Mouse (Mus musculus): Measurements from ENCODE around the gene Ints11. TPM values are rescaled to one million over a fixed set of nuclear protein-coding genes. Genes with fewer than 3 reads are reported as not detected.

Gene Ints11
- polyA plus RNA-seq, 1 experiment from 2014 or later, result 103 TPM

DNA sequence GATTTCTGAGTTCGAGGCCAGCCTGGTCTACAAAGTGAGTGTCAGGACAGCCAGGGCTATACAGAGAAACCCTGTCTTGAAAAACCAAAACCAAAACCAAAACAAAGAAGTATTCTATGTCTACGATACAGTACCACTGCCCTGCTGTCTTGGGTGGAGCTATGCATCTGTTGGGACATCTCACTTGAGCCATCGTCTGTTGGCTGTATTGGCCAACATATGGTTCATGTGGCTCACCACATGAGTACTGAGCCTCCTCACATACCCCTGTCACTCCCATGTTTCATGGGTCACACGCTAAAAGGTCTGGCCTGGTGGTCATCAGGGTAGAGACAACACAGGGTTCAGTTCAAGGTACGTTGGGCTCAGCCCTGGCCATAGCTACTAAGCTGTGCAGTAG, 17.0 kb downstream of the Ints11 start:
- H3K36me3 ChIP-seq (ENCODE audit: control insufficient read depth, insufficient read depth, low read length), result peaks cover 27% of the 10 kb centered on the region
- no peaks in the 10 kb centered on the region for H3K27me3 ChIP-seq (ENCODE audit: control insufficient read depth, insufficient read depth, low read length)

DNA sequence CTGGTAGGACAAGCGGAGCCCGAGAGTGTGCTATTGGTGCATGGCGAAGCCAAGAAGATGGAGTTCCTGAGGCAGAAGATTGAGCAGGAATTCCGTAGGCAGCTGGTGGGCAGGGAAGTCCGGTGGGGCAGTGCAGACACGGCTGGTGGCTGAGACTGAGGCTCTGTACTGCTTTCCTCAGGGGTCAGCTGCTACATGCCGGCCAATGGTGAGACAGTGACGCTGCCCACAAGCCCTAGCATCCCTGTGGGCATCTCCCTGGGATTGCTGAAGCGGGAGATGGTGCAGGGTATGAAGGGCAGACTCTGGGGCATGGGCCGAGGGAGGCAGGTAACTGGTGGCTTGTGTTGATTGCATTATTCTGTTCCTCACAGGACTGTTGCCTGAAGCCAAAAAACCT, 18.3 kb downstream of the Ints11 start:
- H3K36me3 ChIP-seq (ENCODE audit: control insufficient read depth, insufficient read depth, low read length), result peaks cover 27% of the 10 kb centered on the region
- H3K27ac ChIP-seq (ENCODE audit: low read depth, low read length), result no peak overlapping the region
- DNase-seq (ENCODE audit: low spot score, missing footprints) (no peak), ATAC-seq (ENCODE audit: low FRiP score) (no peak)
- H3K4me1 ChIP-seq (ENCODE audit: control insufficient read depth, insufficient read depth, low read length), result peaks cover 9% of the 10 kb centered on the region
- WGBS, result 91% methylated on average over 10 of the region's 10 CpGs
- H3K4me3 ChIP-seq (ENCODE audit: low read depth, low read length), result no peak overlapping the region
- H3K9ac ChIP-seq (ENCODE audit: low read length), result no peak overlapping the region
- no peaks in the 10 kb centered on the region for H3K27me3 ChIP-seq (ENCODE audit: control insufficient read depth, insufficient read depth, low read length)
- no peak overlapping the region for H3K4me2 ChIP-seq
- H3K9me3 ChIP-seq (ENCODE audit: control insufficient read depth, low read length), result no peaks in the 10 kb centered on the region

More for the DNA sequence above, 17.0 kb downstream of the Ints11 start:
- Histone ChIP-seq H3K9ac (ENCODE audit: low read length) (no peak overlapping the region), H3K4me3 (ENCODE audit: low read depth, low read length) (no peak overlapping the region), H3K27ac (ENCODE audit: low read depth, low read length) (no peak overlapping the region), H3K4me2 (no peak overlapping the region), H3K4me1 (ENCODE audit: control insufficient read depth, insufficient read depth, low read length) (peaks cover 9% of the 10 kb centered on the region), H3K9me3 (ENCODE audit: control insufficient read depth, low read length) (no peaks in the 10 kb centered on the region)
- ATAC-seq (ENCODE audit: low FRiP score) (no peak), DNase-seq (ENCODE audit: low spot score, missing footprints) (peak; percentile 59)
- WGBS, result 93% methylated on average over 5 of the region's 5 CpGs

DNA sequence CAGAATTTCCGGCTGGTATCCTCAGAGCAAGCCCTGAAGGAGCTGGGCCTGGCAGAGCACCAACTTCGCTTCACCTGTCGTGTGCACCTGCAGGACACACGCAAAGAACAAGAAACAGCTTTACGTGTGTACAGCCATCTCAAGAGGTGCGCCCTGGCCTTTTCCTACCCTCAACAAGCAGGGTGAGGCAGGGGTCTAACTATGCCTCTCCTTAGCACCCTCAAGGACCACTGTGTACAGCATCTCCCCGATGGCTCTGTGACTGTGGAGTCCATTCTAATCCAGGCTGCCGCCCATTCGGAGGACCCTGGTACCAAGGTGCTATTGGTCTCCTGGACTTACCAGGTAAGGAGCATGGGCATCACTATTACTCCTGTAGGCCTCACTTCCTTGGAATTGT, 18.8 kb downstream of the Ints11 start:
- H3K4me1 ChIP-seq (ENCODE audit: control insufficient read depth, insufficient read depth, low read length), result peaks cover 9% of the 10 kb centered on the region
- H3K27ac ChIP-seq (ENCODE audit: low read depth, low read length), result no peak overlapping the region
- H3K27me3 ChIP-seq (ENCODE audit: control insufficient read depth, insufficient read depth, low read length), result no peaks in the 10 kb centered on the region
- H3K9ac ChIP-seq (ENCODE audit: low read length), result no peak overlapping the region
- no peaks in the 10 kb centered on the region for H3K9me3 ChIP-seq (ENCODE audit: control insufficient read depth, low read length)
- H3K4me3 ChIP-seq (ENCODE audit: low read depth, low read length), result no peak overlapping the region
- DNase-seq (ENCODE audit: low spot score, missing footprints) (no peak), ATAC-seq (ENCODE audit: low FRiP score) (no peak)
- no peak overlapping the region for H3K4me2 ChIP-seq
- peaks cover 27% of the 10 kb centered on the region for H3K36me3 ChIP-seq (ENCODE audit: control insufficient read depth, insufficient read depth, low read length)
- 95% methylated on average over 9 of the region's 9 CpGs for WGBS

DNA sequence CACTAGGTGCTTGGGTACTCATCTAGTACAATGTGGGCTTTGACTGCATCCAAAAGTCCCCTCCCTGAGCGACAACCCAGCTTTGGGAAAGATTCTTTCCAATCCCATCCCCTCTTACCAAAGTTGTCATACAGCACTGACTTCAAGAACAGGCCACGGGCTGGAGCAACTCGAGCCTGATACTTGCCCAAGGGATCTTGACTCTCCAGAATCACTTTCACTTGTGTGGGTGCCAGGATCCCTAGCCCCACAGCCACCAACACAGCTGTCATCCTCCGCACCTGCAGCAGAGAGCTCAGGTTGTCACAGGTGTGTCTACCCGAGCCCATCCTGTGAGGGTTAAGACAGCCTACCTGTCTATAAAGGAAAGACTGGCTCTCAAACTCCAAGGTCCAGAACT, 20.0 kb downstream of the Ints11 start:
- no peak for ATAC-seq (ENCODE audit: low FRiP score)
- Histone ChIP-seq H3K4me1 (ENCODE audit: control insufficient read depth, insufficient read depth, low read length) (peaks cover 18% of the 10 kb centered on the region), H3K27me3 (ENCODE audit: control insufficient read depth, insufficient read depth, low read length) (no peaks in the 10 kb centered on the region), H3K27ac (ENCODE audit: low read depth, low read length) (no peak overlapping the region), H3K36me3 (ENCODE audit: control insufficient read depth, insufficient read depth, low read length) (peaks cover 27% of the 10 kb centered on the region), H3K9ac (ENCODE audit: low read length) (no peak overlapping the region), H3K9me3 (ENCODE audit: control insufficient read depth, low read length) (no peaks in the 10 kb centered on the region), H3K4me2 (no peak overlapping the region), H3K4me3 (ENCODE audit: low read depth, low read length) (no peak overlapping the region)
- 88% methylated on average over 5 of the region's 5 CpGs for WGBS
- no peak for DNase-seq (ENCODE audit: low spot score, missing footprints)

GRCm38 (mm10) chr4:155891011-155891471, 21.7 kb downstream of the Ints11 start:
- Histone ChIP-seq H3K4me3 (ENCODE audit: low read depth, low read length) (peak overlapping the region; percentile 92), H3K9me3 (ENCODE audit: control insufficient read depth, low read length) (no peaks in the 10 kb centered on the region), H3K9ac (ENCODE audit: low read length) (peak overlapping the region; percentile 90), H3K4me2 (peak overlapping the region; percentile 99), H3K4me1 (ENCODE audit: control insufficient read depth, insufficient read depth, low read length) (peaks cover 26% of the 10 kb centered on the region), H3K27me3 (ENCODE audit: control insufficient read depth, insufficient read depth, low read length) (no peaks in the 10 kb centered on the region), H3K27ac (ENCODE audit: low read depth, low read length) (no peak overlapping the region), H3K36me3 (ENCODE audit: control insufficient read depth, insufficient read depth, low read length) (peaks cover 20% of the 10 kb centered on the region)
- DNase-seq (ENCODE audit: low spot score, missing footprints) (no peak), ATAC-seq (ENCODE audit: low FRiP score) (no peak; the same call in 1 of the 2 replicates)
- under 1% methylated on average over 34 of the region's 34 CpGs for WGBS

DNA sequence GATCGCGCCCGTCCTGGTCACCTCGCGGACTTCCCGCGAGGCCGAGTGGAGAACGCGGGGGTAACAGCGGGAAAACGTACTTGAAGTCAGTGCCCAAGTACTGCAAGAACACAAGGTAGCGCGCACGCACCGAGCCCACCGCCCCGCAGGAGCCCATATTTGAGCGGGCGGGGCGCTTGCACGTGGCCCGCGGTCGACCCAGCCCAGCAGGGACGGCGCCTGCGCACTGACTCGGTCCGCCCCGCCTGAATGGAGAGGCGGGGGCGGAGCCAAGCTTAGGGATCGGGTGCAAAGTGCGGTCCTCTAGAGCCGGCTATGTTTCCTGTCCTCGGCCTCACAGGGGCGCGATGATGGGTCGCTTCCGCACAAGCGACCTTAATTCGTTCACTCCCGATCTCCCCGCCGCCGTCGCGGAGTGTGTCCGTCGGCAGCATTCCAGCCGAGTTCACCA, 22.2 kb downstream of the Ints11 start, which contains the start of the genes Pusl1 and Acap3:
Gene Pusl1 (minus strand): TSS at position 231 of the 451 bp plus-strand sequence.
Gene Acap3 (plus strand): TSS at position 272 of the 451 bp plus-strand sequence.
- no peaks in the 10 kb centered on the region for H3K9me3 ChIP-seq (ENCODE audit: control insufficient read depth, low read length)
- WGBS, result 0% methylated on average over 52 of the region's 52 CpGs
- peak within 1 kb of the TSS; percentile 90 for H3K9ac ChIP-seq (ENCODE audit: low read length)
- ATAC-seq (ENCODE audit: low FRiP score) (peak; percentile 91), DNase-seq (ENCODE audit: low spot score, missing footprints) (peak; percentile 100)
- peaks cover 17% of the 10 kb centered on the region for H3K36me3 ChIP-seq (ENCODE audit: control insufficient read depth, insufficient read depth, low read length)
- H3K27me3 ChIP-seq (ENCODE audit: control insufficient read depth, insufficient read depth, low read length), result no peaks in the 10 kb centered on the region
- peaks cover 26% of the 10 kb centered on the region for H3K4me1 ChIP-seq (ENCODE audit: control insufficient read depth, insufficient read depth, low read length)
- H3K4me2 ChIP-seq, result peak within 1 kb of the TSS; percentile 99
- peak within 1 kb of the TSS; percentile 96 for H3K27ac ChIP-seq (ENCODE audit: low read depth, low read length)
- peak within 1 kb of the TSS; percentile 92 for H3K4me3 ChIP-seq (ENCODE audit: low read depth, low read length)

DNA sequence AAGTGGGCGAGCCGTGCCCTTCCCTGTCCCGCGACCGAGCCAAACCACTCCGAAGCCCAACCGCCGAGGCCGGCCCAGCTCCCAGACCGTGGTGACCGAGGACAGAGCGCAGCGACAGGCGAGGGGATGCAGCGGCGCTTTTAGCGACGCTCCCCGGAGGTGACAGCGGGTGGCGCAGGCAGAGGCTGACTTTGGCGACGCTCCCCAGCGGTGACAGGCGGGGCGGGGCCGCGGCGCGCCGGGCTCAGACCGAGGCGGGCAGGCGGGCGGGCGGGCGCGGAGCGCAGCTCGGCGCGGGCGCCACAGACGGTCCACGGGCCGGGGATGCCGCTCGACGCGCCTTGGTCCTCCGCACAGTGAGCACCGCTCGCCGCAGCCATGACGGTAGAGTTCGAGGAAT, 22.7 kb downstream of the Ints11 start:
- H3K36me3 ChIP-seq (ENCODE audit: control insufficient read depth, insufficient read depth, low read length), result peaks cover 20% of the 10 kb centered on the region
- H3K4me2 ChIP-seq, result peak overlapping the region; percentile 99
- H3K4me1 ChIP-seq (ENCODE audit: control insufficient read depth, insufficient read depth, low read length), result peaks cover 26% of the 10 kb centered on the region
- ATAC-seq (ENCODE audit: low FRiP score) (peak; percentile 91), DNase-seq (ENCODE audit: low spot score, missing footprints) (peak; percentile 97)
- H3K9ac ChIP-seq (ENCODE audit: low read length), result peak overlapping the region; percentile 90
- WGBS, result under 1% methylated on average over 56 of the region's 56 CpGs
- peak overlapping the region; percentile 96 for H3K27ac ChIP-seq (ENCODE audit: low read depth, low read length)
- peak overlapping the region; percentile 92 for H3K4me3 ChIP-seq (ENCODE audit: low read depth, low read length)
- H3K9me3 ChIP-seq (ENCODE audit: control insufficient read depth, low read length), result no peaks in the 10 kb centered on the region
- H3K27me3 ChIP-seq (ENCODE audit: control insufficient read depth, insufficient read depth, low read length), result no peaks in the 10 kb centered on the region

DNA sequence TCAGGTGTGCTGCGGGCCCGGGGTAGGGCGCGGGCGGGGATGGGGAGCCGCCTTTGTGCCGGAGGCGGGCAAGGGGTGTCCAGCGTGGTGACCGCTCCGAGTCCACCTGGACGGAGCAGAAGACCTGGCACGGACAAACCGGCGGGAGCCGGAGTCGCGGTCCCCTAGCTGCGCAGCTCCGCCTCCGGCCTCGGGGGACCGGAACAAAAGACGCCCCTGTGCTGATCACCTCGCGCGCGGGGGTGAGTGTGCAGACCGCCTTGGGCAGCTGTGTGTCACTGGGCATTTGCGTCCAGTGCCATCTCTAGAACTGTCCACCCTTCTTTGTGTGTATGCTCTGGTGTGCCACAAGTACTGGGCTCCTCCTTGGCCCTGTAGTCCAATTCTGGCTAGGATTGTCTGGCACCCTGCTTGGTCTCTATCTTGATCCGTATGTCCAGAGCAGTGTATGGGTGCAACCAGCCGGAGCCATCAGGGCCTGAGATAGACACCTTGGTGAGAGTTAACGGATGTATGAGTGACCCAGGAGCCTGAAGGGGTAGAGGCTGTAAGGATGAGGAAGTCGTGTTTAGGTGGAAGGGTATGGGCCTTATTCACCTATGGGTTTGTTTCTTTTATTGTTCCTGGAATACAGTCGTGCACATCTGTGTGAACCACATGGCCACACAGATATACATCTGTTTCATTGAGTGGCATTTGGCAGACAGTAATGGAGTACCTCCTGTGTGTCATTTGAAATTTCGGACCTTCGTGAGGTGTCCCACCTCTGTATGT, 23.3 kb downstream of the Ints11 start:
- Histone ChIP-seq H3K36me3 (ENCODE audit: control insufficient read depth, insufficient read depth, low read length) (peaks cover 15% of the 10 kb centered on the region), H3K9ac (ENCODE audit: low read length) (peak overlapping the region; percentile 90), H3K4me3 (ENCODE audit: low read depth, low read length) (peak overlapping the region; percentile 92), H3K4me2 (peak overlapping the region; percentile 99), H3K27ac (ENCODE audit: low read depth, low read length) (peak overlapping the region; percentile 96), H3K9me3 (ENCODE audit: control insufficient read depth, low read length) (no peaks in the 10 kb centered on the region), H3K27me3 (ENCODE audit: control insufficient read depth, insufficient read depth, low read length) (no peaks in the 10 kb centered on the region), H3K4me1 (ENCODE audit: control insufficient read depth, insufficient read depth, low read length) (peaks cover 26% of the 10 kb centered on the region)
- ATAC-seq (ENCODE audit: low FRiP score) (peak; percentile 60), DNase-seq (ENCODE audit: low spot score, missing footprints) (peak; percentile 93)
- 5% methylated on average over 37 of the region's 37 CpGs for WGBS

GRCm38 (mm10) chr4:155893212-155893690, 23.9 kb downstream of the Ints11 start:
- Histone ChIP-seq H3K36me3 (ENCODE audit: control insufficient read depth, insufficient read depth, low read length) (peaks cover 9% of the 10 kb centered on the region; the same call in 1 of the 2 replicates), H3K9ac (ENCODE audit: low read length) (peak overlapping the region; percentile 90), H3K4me3 (ENCODE audit: low read depth, low read length) (peak overlapping the region; percentile 92), H3K27me3 (ENCODE audit: control insufficient read depth, insufficient read depth, low read length) (no peaks in the 10 kb centered on the region), H3K27ac (ENCODE audit: low read depth, low read length) (no peak overlapping the region), H3K4me1 (ENCODE audit: control insufficient read depth, insufficient read depth, low read length) (peaks cover 26% of the 10 kb centered on the region), H3K9me3 (ENCODE audit: control insufficient read depth, low read length) (no peaks in the 10 kb centered on the region), H3K4me2 (peak overlapping the region; percentile 99)
- no peak for ATAC-seq (ENCODE audit: low FRiP score)
- DNase-seq (ENCODE audit: low spot score, missing footprints), result no peak
- WGBS, result 70% methylated on average over 8 of the region's 8 CpGs

Measured in midbrain, embryonic 11.5 days (tissue).